Mouse (Mus musculus) cerebellum, adult 18-20 months (tissue): Measurements from ENCODE around the gene Vrk1.

Experiments used
- DNase-seq, 2 experiments: peaks; one replicate each; pipeline ENCODE4 v3.0.0; 2021

Gene Vrk1

DNA sequence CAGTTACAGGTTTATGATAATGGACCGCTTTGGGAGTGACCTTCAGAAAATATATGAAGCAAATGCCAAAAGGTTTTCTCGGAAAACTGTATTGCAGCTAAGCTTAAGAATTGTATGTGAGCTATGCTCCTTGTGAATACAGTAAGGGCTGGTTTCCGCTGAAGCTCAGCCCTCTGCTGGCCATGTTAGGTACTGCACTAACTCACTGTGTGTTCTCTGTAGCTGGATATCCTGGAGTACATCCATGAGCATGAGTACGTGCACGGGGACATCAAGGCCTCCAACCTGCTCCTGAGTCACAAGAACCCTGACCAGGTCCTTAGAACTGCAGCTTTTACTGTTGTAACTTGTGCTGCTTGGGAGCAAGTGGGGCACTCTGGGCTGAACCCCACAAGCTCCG is 45.8 kb downstream of the Vrk1 start:
- DNase-seq = peak; percentile 85 to 90

DNA sequence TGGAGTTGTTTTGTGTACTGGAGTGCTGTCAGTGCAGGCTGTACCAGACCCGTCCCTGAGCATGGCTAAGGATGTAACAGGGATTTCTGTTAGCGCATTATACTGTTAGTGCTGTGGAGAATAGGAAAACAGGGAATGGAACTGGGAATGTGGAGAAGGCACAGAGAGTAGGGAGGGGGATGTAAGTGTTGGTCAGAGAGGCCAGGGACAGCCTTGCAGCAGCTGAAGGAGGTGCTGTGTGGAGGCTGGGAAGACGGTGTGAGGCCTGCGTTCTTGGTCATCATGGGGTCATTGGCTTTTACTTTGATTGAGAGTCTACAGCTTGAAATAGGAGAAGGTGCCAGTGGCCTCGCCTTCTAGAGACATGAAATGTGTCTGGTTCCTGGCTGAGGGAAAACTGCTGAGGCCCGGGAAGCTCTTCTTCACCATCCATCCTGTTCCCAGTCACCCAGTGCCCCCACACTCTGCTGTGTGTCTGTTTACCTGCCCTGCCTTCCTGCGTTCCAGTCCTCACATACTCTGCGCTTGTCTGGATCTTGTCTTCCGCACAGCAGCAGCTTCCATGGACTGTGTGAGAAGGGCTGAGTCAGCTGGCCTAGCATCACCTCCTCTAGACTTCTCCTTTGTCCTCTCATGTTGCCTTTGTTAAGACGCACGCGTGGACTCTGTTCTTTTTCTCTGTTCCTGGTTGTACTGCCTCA is 50.0 kb downstream of the Vrk1 start:
- no peak for DNase-seq

DNA sequence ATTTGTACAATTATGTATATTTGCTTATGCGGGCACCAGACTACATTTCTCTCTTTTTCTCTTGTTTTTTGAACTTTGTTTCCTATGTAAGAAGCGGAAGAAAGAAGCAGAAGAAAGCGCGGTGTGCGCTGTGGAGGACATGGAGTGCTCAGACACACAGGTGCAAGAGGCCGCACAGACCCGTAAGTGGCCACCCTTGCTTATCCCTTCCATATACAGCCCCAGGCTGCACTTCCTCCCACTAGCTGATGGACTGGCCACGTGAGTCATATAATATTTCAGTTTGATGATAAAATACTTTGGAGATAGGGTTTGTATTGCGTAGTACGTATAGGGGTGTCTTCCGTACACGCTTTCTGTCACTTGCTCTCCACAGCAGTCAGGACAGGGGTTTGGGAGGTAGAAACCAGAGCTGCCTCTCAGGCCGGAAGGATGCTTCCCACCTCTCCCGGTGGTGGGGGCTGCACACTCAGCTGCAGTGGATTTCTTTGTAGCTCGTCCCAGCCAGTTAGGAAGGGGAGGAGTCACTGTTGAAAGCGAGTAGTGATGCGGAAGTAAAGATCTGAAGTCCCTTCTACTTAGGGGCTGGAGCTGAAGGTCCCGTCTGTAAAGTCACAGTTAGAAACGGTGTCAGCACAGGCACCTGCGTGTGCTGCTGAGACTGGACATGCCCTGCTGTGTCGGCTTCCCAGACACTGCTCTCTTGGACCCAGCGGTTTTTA is 60.6 kb downstream of the Vrk1 start:
- DNase-seq = no peak

DNA sequence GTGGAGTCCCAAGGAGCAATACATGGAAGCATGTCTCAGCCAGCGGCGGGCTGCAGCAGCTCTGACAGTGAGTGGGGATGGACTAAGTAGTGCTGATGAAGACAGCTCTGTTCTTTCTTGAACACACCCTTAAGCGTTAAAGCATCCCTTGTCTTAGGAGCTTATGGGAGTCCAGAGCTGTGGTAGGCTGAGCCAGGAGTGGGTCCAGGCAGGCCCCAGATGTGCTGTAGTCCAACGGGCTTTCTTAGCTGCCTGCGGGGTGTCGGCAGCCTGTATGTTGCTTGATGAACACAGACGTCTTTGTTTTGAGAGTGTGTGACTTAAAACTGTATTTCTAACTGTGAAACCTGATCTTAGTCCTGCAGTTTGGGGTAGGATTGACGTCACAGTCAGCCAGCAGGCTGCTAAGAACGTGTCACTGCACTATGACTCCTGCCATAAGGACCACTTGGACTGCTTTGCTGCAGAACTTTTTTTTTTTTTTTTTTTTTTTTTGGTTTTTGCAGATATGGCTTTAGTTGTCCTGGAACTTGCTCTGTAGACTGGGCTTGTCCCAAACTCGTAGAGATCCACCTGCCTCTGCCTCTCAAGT is 61.6 kb downstream of the Vrk1 start:
- DNase-seq = no peak

DNA sequence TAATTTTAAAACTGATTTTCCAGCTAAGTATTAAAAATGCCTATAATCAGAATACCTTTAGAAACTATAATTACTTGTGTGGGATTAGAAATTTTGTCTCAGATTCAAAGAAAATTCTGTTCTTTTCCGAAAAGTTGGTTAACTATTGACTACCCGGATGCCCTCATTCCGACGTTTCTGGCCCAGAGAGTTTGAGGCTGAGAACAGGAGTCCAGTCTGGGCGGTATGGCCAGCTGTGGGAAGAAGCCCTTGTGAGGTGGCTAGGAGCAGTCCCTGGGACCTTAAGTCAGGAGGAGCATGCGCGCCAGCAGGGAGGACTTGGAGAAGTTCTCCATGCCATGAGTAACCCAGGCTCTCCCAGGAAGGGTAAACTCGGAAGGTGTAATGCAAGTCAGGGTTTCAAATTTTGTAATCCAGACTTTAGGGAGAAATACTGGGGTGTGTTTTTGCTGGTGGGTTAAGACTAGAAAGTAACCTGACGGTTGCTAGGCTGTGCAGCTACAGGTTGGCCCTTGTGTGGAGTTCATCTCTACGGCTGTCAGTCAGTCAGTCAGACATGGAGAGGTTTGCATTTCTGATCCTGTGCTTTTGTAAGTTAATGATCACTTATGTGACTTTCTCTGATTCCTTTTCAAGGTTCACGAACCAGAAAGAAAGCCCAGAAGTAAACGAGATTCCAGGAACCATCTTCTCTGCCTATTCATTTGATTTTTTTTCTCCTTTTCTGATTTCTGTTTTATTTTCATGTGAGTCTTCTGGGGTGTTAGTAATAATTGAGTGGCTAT is 64.5 kb downstream of the Vrk1 start:
- no peak for DNase-seq

DNA sequence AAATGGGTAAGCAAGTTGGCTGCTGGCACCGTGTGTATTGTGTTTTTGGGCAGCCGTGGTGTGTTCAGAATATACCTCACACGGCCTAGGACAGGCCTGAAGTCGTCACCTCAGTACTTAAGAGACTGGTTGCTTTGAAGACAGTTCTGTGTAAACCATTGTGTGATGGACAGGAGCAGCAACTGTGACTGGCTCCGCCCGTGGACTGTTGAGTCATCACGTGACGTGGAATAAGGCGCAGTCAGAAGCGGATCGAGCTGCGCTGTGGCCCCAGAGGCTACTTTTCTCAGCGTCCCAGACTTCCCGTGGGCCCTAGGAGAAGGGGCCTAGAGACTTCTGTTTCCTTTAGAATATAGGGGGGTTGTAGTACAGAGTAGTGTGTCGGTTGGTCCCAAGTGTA is 66.1 kb downstream of the Vrk1 start:
- DNase-seq = no peak

DNA sequence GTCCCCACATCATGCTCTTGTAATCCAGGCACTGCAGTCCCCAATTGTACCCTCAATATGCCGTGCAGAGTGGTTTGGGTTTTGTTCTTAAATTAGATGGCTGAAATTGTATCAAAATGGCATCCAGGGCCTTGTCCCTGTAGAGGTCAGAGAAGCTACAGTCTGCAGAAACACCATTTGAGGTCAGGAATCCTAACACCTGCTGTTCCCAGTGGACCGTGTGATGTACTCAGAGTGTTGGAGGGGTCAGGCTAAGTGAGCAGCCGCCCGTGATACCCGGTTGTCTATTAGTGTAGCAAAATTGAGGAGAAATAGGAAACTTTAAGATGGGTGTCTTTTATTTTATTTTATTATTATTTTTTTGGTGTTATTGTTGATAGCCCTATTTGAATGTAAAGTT is 70.5 kb downstream of the Vrk1 start:
- no peak for DNase-seq

DNA sequence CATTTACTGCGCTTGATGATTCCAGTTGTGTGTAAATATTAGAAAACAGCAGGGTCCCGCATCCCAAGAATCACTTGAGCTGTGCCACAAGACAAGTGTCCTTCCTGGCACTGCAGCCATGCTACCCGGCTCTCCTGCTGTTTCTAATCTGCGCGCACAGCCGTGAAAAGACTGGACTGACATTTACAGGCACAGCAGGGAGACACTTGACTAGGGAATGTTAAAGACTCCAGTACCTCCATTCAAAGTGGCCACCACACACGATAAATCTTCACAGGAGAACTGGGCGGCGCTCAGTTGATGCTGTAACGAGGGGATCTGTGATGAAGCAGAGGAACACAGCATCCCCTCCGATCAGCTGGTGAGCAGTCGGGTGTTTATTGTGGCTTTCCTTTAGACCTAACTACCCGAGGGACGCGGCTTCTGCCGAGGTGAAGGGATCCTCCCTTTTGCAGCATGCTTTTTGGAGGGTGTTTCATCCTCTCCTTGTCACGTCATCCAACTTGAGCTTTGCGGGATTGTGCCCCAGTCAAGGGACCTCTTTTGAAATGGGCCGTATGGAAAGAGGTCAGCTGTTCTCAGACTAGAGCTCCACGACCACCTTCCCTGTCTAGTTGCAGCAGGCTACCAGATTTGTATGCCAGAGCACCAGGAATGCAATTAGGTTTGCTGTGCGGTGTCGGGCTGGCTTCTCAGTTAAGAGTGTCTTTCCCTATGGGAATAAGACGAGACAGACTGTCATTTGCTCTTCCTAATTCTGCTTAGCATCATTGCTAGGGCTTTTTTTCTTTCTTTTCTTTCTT is 71.1 kb downstream of the Vrk1 start:
- DNase-seq = peak; percentile 65 to 74

DNA sequence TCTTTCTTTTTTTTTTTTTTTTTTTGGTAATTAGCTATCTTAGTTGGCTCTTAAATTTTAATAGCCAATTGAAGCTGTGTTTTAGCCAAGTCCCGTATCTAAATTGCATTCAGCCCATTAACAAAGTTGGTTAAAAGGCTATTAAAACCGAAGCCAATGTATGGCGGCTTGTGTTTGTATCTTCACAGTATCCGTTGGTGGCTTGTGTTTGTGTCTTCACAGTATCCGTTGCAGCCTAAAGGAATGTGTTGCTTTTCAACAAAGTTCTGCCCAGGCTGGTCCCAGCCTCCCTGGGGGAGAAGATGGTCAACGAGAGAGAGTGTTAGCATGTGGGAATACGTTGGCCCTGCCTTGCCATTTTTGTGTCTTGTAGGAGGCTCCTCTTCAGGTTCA is 71.7 kb downstream of the Vrk1 start:
- no peak for DNase-seq

DNA sequence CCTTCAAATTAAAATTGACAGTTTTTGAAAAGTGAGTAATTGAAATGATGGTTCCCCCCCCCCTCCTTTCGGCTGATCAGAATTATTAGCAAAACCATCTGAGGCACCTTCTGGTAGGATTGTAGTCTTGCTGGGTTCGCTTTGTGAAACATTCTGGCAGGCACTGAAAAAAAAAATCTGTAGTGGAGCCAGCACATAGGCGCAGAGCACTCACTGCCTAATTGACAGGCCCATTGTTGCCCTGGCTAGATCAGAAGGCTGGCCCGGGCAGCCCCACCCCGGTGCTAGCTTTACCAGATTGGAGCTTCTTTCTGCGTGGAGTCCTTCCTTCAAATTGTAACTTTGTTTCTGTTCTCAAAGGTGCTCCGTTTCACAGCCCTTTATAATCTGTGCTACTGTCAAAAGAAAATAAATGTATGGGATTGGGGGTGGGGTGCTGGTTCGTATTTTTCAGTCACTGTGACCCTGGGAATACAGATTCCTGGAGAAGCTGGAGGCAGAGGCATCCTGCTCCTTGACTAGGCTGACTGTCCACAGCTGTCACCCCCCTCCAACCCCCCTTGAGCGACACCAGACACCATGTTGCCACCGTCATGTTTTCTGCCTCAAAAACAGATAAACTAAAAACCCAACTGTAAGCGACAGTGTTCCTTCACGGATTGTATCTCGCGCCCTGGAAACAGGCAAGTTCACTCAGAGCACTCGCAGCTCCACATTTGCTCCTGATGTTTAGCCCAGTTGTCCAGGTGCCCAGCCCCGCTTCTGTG is 72.3 kb downstream of the Vrk1 start:
- DNase-seq = no peak

DNA sequence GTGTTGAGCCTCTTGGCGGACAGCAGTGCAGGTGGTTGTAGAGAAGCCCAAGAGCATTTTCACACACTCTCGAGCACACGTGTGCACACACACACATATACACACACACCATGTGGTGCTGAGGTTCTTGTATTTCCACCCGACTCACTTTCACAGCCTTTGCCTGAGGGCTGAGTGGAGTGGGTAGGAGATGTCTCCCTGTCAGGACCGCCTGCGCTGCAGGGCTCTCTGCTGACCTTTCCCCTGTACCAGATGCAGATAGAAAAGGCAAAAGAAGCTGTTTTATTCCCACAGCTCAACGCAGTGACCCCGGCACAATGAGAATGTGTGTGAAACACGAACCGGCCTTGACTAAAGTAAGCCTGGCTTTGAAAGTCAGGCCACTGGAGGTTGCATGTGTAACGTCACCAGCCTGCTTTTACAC is 72.9 kb downstream of the Vrk1 start:
- no peak for DNase-seq

DNA sequence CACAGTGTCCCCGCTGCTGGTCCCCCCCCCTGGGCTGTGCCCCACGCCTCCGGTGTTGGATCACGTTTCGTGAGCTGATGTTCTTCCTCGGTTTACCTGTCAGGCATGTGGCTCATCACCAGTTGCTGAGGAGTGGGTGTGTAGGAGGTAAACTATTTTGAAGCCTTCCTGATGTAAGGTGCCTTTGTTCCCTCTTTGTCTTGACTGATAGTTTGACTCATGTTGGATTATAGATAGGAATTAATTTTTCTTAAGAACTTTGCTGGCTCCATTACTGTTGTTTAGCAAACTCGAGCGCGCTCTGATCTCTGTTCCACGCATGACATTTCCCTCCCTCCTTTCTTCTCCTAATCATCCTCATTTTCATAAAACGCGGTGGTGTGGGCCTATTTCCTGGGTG is 74.1 kb downstream of the Vrk1 start:
- DNase-seq = no peak

DNA sequence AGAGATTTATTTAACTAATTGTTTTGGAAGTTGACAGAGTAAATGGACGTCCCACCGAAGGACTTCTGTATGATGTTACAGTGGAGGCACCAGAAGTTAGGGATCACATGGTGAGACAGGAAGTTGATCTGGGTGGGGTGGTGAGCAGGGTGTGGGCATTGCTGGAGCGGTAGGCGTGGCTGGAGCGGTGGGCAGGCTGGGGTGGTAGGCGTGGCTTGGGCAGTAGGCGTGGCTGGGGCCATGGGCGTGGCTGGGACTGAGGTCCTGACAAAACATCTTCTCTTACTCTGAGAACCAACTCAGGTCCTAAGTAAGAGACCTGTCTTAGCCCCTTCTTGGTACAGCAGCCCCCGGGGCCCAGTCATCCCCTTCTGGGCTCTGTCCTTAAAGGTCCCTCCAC is 84.8 kb downstream of the Vrk1 start:
- DNase-seq = no peak

DNA sequence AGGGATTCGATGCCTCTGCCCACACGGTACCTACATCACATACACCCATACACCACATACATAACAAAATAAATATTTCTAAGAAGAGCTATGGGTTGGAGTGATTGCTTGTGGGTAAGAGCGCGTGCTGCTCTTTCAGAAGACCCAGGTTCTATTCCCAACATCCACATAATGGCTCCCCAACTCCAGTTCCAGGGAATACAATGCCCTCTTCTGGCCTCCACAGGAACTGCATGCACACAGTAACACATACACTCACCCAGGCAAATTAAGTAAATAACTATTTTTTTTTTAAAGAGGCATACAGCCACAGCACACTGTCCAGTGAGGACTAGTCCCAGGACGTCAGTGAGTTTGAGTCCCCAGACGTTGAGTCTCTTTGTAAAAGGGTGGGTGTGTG is 92.0 kb downstream of the Vrk1 start:
- no peak for DNase-seq

DNA sequence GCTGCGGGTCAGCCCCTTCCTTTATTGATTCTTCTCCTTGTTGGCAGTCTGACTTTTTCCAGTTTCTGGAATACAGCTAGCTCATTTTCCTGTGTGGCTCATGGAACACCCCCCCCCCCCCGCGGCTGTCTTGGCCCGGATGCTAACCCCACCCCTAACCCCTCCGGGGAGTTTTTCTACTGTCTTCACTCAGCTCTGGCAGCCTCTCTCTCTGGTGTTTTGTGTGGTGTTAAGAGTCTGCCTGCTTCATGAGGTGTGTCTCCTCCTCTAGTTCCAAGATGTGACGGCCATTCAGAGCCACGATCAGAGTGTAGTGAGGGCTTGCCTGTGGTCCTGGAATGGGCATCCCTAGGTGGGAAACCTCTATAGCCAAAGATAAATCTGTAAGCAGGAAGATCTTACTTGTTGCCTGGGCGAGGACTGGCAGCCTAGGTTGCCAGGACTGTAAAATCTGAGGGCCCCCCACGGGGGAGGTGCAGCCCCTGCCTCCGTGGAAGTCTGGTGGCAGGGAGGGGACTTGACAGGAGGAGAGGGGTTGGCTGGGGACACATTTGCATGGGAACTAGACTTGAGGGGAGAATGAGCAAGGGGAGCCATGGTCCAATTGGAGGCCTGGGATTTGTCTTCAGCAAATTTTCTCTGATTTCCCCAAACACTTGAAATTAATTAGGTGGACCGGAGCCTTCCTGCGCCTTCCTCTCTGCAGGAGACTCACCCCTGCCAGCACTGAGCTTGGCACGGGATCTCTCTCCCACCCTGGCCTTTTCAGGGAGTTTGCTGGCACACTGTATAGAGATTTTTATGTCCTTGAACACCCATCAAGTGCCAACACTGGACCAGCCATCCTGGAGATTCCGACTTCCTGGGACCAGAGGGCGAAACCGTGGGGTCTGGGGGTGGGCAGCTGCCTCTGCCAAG is 93.0 kb downstream of the Vrk1 start:
- DNase-seq = no peak

DNA sequence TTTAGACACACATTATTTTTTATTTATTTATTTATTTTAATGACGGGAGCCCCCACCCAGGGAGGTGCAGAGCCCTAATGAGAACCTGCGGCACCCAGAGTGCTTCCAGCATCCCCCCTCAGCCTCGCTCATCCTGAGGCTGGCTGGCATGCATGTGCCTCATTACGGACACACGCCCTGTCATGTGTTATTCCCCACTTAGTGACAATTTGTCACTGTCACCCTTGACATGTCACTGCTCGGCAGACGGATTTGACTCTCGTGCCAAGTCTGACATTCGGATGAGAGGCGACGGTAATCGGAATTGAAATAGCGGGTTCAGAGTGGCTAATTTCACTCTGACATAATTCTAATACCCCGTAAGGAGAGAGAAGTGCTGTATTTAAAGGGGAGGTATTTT is 97.2 kb downstream of the Vrk1 start:
- DNase-seq = no peak

DNA sequence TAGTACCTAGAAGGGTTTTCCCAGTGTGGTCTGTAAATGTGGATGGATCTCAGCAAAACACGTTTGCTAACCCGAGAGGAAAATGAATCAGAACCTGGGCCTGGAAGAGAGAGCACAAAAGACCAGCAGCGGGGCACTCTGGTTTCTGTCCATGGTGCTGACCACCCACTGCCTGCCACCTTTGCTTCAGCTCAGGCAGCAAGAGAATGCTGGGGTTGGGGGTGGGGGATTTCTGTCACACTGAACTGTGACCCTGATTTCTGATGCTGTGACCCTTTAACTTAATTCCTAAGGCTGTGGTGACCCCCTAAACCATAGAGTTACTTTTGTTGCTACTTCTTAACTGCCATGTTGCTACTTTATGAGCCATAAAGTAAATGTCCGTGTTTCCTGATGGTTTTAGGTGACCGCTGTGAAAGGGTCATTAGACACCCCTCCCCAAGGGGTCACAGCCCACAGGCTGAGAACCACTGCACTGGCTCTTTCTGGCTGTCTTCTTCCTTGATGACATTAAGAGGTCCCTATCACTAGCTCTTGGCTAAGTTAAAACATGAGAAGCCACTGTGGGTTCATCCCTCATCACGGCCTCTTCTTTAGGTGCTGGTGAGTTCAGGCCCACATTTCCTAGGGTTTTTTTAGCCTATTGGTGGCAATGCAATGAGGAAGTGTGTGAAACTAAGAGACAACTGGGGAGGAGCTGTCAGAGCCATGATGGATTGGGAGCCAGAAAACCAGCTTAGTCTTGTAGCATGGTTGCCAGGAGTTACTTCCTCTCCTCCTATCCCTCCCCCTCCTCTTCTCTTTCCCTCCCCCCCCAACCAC is 105.3 kb downstream of the Vrk1 start:
- no peak for DNase-seq

DNA sequence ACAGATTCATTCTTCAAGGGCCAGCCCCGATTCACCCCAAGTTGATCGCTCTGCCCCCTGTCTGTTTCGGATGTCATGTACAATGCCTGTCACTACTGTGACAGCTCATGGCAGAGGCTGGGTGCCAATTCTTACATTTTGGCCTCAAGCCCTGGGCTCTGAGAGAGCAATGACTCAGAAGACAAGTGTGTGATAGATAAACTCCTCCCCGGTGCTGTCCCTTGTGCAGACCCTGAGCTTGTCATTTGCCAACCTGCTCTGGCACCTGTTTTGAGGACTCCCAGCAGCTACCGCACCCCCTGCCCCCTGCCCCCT is 105.8 kb downstream of the Vrk1 start:
- peak; percentile 31 to 48 for DNase-seq

DNA sequence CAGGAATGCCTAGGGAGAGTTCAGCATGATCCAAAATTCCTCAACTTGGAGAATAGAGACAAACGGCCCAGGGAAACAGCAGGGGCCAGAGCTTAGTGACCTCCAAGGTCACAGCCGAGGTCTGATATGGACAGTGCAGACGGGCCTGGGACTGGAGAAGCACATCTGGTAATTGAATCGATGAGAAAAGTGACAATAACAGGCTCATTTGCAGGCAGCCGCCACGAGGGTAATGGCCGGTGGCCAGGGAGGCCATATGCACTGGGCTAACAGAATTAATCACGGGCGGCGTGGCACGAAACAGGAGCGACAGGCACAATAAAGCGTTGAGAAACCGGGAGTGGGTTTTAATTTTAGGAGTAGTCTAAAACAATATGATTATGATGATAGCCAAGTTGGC is 113.2 kb downstream of the Vrk1 start:
- DNase-seq = peak; percentile 53 to 66

DNA sequence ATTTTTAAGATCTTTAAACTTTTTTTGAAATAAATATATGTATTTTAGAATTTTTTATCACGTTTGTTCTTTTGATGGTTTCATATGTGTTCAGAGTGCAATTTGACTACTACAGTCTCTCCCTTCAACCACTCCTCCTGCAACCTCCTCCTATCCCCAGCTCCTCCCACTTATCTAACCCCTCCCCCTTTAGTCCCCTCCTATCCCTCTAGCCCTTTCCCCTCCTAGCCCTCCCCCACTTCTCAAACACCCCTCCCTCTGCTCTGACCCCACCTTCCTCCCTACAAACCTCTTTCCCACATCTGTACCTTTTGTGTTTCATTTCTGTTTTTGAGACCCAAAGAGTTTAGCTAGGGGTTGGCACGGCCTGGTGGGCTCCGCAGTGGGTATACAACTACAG is 114.6 kb downstream of the Vrk1 start:
- DNase-seq = no peak
